Mouse (Mus musculus) lung, adult 2 months (tissue): ENCODE data around the gene Zfp113. TPM values are rescaled to one million over a fixed set of nuclear protein-coding genes. Genes with fewer than 3 reads are reported as not detected.

Source experiments
- DNase-seq: peaks from one replicate; pipeline ENCODE4 v3.0.0; 2022
- H3K4me1 ChIP-seq: fragments of 200-500 bp; 2 replicates; pipeline ENCODE4 v1.6.1; 2011; ENCODE audit warnings: low read length; ENCODE audit not compliant: control insufficient read depth, insufficient read depth
- H3K4me3 ChIP-seq: fragments of 200-500 bp; replicated peaks from 2 replicates; pipeline ENCODE3; 2011; ENCODE audit warnings: low read depth, mild to moderate bottlenecking, control low read depth, low read length; ENCODE audit errors: extremely low read depth
- CTCF ChIP-seq: fragments of 200-500 bp; IDR thresholded peaks from 2 replicates; pipeline ENCODE4 v1.5.1; 2011; ENCODE audit warnings: mild to moderate bottlenecking, low read length, control low read depth; ENCODE audit not compliant: insufficient read depth
- POLR2A ChIP-seq: fragments of 200-500 bp; IDR thresholded peaks from 2 replicates; pipeline ENCODE4 v1.6.1; 2011; ENCODE audit warnings: low read depth, mild to moderate bottlenecking, control low read depth, low read length, borderline replicate concordance; ENCODE audit errors: extremely low read depth
- WGBS: fragments of 180-500 bp; shearing (Covaris S2); methylation state at CpG from one replicate; pipeline ENCODE4 v1.1.7; 2018; 5-methylcytosine and 5-hydroxymethylcytosine counted together
- polyA plus RNA-seq: library from polyadenylated mRNA; depleted of rRNA; stranded (reverse); fragments of >200 nt; gene quantifications from 2 replicates; pipeline ENCODE4 v1.2.3, GENCODE M21; 2012

Gene Zfp113
- polyA plus RNA-seq, 1 experiment: 2.7 TPM

- Histone ChIP-seq H3K4me1 (peaks cover 5% of the 10 kb centered on the region; the same call in 1 of the 2 replicates), H3K4me3 (no peak overlapping the region)
- WGBS: 69% methylated on average over 3 of the region's 3 CpGs
- DNase-seq: no peak
- TF ChIP-seq POLR2A (no peak), CTCF (no peak)
These were observed 17.7 kb upstream of the Zfp113 start for GRCm38 (mm10) chr5:138173217-138173616.

DNA sequence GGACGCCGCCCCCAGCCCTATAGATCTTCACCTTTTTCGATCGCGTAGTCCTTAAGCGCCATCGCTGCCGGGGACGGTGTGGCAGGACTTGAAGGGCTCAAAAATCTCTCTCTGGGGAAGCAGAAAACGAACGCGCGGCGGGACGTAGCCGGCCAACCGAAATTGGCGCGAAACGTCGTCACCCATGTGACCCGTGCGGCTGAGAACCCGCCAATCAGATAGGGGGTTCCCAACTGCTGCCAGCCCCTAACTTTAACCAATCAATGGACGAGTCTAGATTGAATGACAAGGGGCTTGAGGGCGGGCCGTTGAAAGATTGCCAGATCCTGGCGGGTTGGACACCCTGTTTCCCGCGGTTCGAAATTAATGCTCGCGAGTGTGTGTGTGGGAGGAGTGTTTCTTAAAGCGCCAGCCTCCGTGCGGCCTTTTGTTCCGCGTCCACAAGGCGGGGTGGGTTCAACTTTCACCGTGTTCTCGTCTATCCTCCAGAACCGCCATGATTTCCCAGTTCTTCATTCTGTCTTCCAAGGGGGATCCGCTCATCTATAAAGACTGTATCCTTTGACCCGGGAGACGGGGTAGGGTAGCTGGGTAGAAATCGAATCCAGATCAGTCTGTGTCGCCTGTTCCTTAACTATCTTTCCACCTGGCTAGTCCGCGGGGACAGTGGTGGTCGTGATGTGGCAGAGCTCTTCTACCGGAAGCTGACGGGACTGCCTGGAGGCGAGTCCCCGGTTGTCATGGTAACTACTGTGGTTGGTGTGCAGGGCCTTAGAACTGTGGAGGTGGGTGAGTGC is 16.3 kb upstream of the Zfp113 start, which contains the start of the genes Ap4m1 and Mcm7:
TSS of gene Ap4m1 (plus strand) at position 308 of the 797 bp plus-strand sequence.
TSS of gene Mcm7 (minus strand) at position 728 of the 797 bp plus-strand sequence.
- TF ChIP-seq CTCF: no peak
- TF ChIP-seq POLR2A: peak; percentile 54; the same call in 1 of the 2 replicates
- Histone ChIP-seq H3K4me1 (peaks cover 5% of the 10 kb centered on the region; the same call in 1 of the 2 replicates), H3K4me3 (peak within 1 kb of the TSS; percentile 90)
- DNase-seq: peak; percentile 99
- WGBS: under 1% methylated on average over 54 of the region's 54 CpGs

DNA sequence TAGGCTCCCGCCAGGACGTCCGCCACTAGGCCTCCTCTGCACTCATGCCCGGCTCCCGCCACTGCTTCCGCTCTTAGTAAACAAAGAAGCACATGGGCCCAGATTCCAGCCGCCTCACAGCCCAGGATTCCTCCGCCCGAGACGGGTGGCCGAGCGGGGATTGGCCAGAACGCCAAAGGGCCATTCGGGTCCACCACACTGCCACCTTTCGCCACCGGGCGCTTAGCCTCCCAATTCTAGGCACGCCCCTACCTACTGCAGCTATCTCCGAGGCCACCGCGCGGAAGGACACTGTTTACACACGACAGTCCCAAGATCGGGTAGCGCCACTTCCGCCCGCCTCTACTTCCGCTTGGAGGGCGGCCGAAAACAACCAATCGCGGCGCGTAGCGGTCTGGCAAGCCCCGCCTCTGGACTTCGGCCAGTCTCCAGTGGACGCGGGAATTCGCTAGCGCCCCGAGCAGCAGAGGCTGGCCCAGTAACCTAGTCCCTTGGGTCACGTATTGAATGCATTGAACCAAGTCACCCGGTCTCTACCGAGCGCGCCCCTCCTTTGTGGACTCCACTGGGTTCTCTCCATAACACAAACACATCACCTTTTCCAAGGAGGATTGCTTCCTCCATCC is 15.5 kb upstream of the Zfp113 start:
- under 1% methylated on average over 47 of the region's 47 CpGs for WGBS
- TF ChIP-seq POLR2A (peak; percentile 67; the same call in 1 of the 2 replicates), CTCF (no peak)
- Histone ChIP-seq H3K4me3 (peak overlapping the region; percentile 73), H3K4me1 (peaks cover 5% of the 10 kb centered on the region; the same call in 1 of the 2 replicates)
- peak; percentile 96 for DNase-seq

- no peak for TF ChIP-seq CTCF
- no peak for TF ChIP-seq POLR2A
- WGBS: 79% methylated on average over 8 of the region's 8 CpGs
- no peak for DNase-seq
These were observed 10.1 kb upstream of the Zfp113 start for GRCm38 (mm10) chr5:138165594-138165993.

DNA sequence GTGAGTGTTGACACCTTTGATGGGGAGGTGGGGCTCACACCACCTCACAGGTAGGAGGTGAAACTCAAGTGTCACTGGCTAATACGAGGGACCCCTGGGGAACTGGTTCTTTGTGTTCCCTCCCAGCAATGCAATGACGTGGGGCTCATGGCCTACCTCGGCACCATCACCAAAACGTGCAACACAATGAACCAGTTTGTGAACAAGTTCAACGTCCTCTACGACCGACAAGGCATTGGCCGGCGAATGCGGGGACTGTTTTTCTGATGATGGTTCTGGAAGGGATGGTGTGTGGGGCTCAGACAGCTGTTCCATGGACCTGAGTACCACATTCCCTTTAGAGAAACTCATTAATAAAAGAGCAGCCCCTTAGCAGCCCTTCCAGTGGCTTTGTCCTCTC is 8.1 kb upstream of the Zfp113 start:
- TF ChIP-seq CTCF (no peak), POLR2A (no peak)
- H3K4me3 ChIP-seq: no peak overlapping the region
- DNase-seq: no peak
- 73% methylated on average over 10 of the region's 10 CpGs for WGBS
- H3K4me1 ChIP-seq: no peaks in the 10 kb centered on the region

More at GRCm38 (mm10) chr5:138165594-138165993, 10.1 kb upstream of the Zfp113 start:
- Histone ChIP-seq H3K4me1 (peaks cover 2% of the 10 kb centered on the region; the same call in 1 of the 2 replicates), H3K4me3 (no peak overlapping the region)

DNA sequence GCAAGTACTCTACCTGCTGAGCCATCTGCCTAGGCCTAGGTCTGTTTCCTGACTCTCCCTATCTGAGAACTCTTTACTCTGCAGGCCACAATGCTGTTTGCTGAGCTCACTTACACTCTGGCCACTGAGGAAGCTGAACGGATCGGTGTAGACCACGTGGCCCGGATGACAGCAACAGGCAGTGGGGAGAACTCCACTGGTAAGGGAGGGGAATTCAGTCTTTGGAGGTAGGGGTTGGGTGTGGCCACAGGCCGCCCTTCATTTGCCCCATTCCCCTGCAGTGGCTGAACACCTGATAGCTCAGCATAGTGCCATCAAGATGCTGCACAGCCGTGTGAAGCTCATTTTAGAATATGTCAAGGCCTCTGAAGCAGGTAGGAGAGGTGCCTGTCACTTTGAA is 7.5 kb upstream of the Zfp113 start:
- Histone ChIP-seq H3K4me3 (no peak overlapping the region), H3K4me1 (no peaks in the 10 kb centered on the region)
- TF ChIP-seq CTCF (no peak), POLR2A (no peak)
- WGBS: 65% methylated on average over 6 of the region's 6 CpGs
- DNase-seq: no peak

- TF ChIP-seq CTCF (no peak), POLR2A (peak; percentile 85; the same call in 1 of the 2 replicates)
- peak within 1 kb of the TSS; percentile 93 for H3K4me3 ChIP-seq
- WGBS: 1% methylated on average over 42 of the region's 42 CpGs
- DNase-seq: peak; percentile 96
- H3K4me1 ChIP-seq: no peaks in the 10 kb centered on the region
These were observed 5.5 kb upstream of the Zfp113 start, which contains the start of gene Cops6 for GRCm38 (mm10) chr5:138160842-138161665. TSS of gene Cops6 (plus strand) at chr5:138161071.

DNA sequence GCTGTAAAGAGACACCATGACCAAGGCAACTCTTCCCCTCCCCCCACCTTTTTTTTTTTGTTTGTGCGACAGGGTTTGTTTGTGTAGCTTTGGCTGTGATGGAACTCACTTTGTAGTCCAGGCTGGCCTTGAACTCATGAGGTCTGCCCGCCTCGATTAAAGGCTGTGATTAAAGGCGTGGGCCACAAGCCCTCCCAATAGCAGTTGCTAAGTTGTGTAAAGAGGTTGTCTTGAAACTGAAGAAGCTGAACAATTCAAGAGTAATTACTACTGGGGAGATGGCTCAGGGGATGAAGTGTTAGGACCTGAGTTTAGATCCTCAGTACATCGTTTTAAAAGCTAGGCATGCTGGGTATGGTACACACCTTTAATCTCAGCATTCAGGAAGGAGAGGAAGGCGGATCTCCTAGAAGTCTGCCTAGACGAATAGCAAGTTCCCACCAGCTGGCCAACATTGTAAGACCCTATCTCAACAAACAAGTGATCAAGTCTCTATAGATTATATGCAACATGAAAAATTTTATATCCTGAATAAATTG is 4.7 kb upstream of the Zfp113 start:
- Histone ChIP-seq H3K4me1 (no peaks in the 10 kb centered on the region), H3K4me3 (no peak overlapping the region)
- TF ChIP-seq POLR2A (no peak), CTCF (no peak)
- no peak for DNase-seq
- WGBS: 59% methylated on average over 7 of the region's 7 CpGs
